Mouse (Mus musculus): ENCODE results near the gene Cdk8.

DNA sequence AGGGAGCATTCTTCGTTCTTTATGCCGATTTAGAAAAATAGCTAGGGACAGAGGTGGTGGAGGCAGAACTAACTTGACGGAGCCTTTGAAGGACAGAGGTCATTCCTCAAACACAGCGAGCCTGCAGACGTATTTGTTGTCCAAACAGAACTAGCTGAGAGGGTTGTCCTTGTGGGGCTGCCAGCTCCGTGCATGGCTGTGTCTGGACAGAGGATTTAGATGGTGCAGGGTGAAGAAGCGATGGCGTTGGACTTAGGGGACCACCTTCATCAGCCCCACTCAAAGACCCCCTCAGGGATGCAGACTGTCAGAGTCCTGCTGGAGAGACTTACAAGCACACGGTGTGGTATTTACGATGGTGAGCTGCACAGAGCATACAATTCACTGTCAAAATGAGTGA, 97.9 kb downstream of the Cdk8 start:
- no peak for TF ChIP-seq POLR2A (IDR thresholded peaks at IDR 0.05; ENCODE audit: insufficient read length, low read depth)
- no peak for TF ChIP-seq TCF12 (IDR thresholded peaks at IDR 0.05; ENCODE audit: insufficient read depth, poor library complexity, severe bottlenecking)
- TF ChIP-seq POLR2AphosphoS2 (IDR thresholded peaks at IDR 0.05; ENCODE audit: insufficient read length, low read depth) = no peak
- TF ChIP-seq MYOD1 (IDR thresholded peaks at IDR 0.05; ENCODE audit: control insufficient read depth in 1 of 3, insufficient read length in 2 of 3, low read depth in 2 of 3) = no peak
- TF ChIP-seq MYOG (IDR thresholded peaks at IDR 0.05; ENCODE audit: control insufficient read depth in 1 of 3, insufficient read depth in 1 of 3, insufficient read length in 2 of 3, low read depth in 2 of 3) = no peak
- TF ChIP-seq SRF (IDR thresholded peaks at IDR 0.05; ENCODE audit: control insufficient read depth, insufficient read length, low read depth) = no peak
- TF ChIP-seq REST (IDR thresholded peaks at IDR 0.05; ENCODE audit: insufficient read depth, insufficient read length) = no peak
- TF ChIP-seq MAX (IDR thresholded peaks at IDR 0.05; ENCODE audit: low read depth) = no peak
- TF ChIP-seq USF1 (IDR thresholded peaks at IDR 0.05; ENCODE audit: low read depth) = no peak
- TF ChIP-seq CEBPB (IDR thresholded peaks at IDR 0.05; ENCODE audit: insufficient read depth, poor library complexity, severe bottlenecking) = no peak
- no peak for TF ChIP-seq E2F4 (IDR thresholded peaks at IDR 0.05; ENCODE audit: insufficient read depth)
